Mouse (Mus musculus): ENCODE data around the gene Gramd1b. TPM values are rescaled to one million over a fixed set of nuclear protein-coding genes. Genes with fewer than 3 reads are reported as not detected.

Gramd1b gene
- polyA plus RNA-seq, 1 experiment from 2014 or later = 1.2 TPM

DNA sequence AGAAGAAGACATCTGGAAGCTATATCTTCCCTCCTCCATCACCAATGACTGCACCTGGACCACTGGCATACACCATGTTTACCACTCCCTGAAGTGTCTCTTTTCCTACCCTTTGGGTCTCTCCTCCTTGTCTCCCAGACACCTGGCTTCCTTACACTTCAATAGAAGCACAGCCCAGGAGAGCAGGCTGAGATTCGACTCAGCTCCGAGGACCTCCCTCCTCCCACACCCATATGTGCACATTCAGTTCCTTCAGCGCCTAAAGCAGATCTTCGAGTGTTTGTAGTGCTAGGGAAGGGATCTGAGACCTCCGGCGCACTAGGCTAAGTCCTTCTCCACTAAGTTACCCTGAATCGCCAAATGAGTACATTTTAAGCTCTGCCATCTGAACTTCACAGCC lies 127.4 kb downstream of the Gramd1b start:
- no peak for ATAC-seq
- DNase-seq = no peak
- no peaks in the 10 kb centered on the region for H3K27me3 ChIP-seq (ENCODE audit: insufficient read depth, low read length)
- TF ChIP-seq CTCF (IDR thresholded peaks at IDR 0.05; ENCODE audit: low read depth) (no peak), EP300 (IDR thresholded peaks at IDR 0.05; ENCODE audit: low read depth) (no peak)
- no peaks in the 10 kb centered on the region for H3K36me3 ChIP-seq (replicated peaks; ENCODE audit: insufficient read depth, low read length)
- no peak overlapping the region for H3K27ac ChIP-seq (ENCODE audit: low read depth)
- H3K4me3 ChIP-seq (ENCODE audit: low read depth, low read length) = no peak overlapping the region
- H3K4me1 ChIP-seq (ENCODE audit: insufficient read depth) = no peaks in the 10 kb centered on the region
- H3K4me2 ChIP-seq (ENCODE audit: low read depth, low read length) = no peak overlapping the region
- no peaks in the 10 kb centered on the region for H3K9me3 ChIP-seq (ENCODE audit: low read length)
- no peak overlapping the region for H3K9ac ChIP-seq (replicated peaks)
- WGBS (ENCODE audit: insufficient replicate concordance) = 80% methylated on average over 7 of the region's 7 CpGs

GRCm38 (mm10) chr9:40401818-40402217 lies 129.4 kb downstream of the Gramd1b start:
- WGBS (ENCODE audit: insufficient replicate concordance) = 89% methylated on average over 5 of the region's 5 CpGs
- no peak overlapping the region for H3K4me3 ChIP-seq (ENCODE audit: low read depth, low read length)
- H3K27me3 ChIP-seq (ENCODE audit: insufficient read depth, low read length) = no peaks in the 10 kb centered on the region
- no peak overlapping the region for H3K4me2 ChIP-seq (ENCODE audit: low read depth, low read length)
- TF ChIP-seq CTCF (IDR thresholded peaks at IDR 0.05; ENCODE audit: low read depth) = no peak
- TF ChIP-seq EP300 (IDR thresholded peaks at IDR 0.05; ENCODE audit: low read depth) = no peak
- H3K36me3 ChIP-seq (replicated peaks; ENCODE audit: insufficient read depth, low read length) = no peaks in the 10 kb centered on the region
- no peaks in the 10 kb centered on the region for H3K9me3 ChIP-seq (ENCODE audit: low read length)
- no peak overlapping the region for H3K27ac ChIP-seq (ENCODE audit: low read depth)
- ATAC-seq (no peak), DNase-seq (no peak)
- H3K9ac ChIP-seq (replicated peaks) = no peak overlapping the region
- peaks cover 5% of the 10 kb centered on the region; the same call in 1 of the 2 replicates for H3K4me1 ChIP-seq (ENCODE audit: insufficient read depth)

DNA sequence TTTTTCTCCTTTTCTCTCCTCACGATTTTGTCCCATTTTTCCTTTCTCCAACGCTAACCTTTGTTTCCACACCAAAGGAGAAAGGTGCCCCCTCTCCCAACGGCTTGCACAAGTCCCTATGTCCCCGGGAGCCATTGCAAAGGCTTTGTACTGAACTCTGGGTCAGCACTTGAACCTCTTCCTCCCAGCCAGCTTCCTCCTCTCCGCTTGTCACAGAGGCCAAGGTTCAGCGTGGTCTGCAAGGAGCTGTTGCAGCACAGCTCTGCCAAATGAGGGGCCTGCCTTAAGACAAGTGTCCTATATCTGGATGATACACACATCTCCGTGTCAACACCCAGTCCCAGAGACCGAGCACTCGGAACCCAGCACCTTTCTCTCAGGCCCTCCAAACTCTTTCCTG lies 130.3 kb downstream of the Gramd1b start:
- no peak for DNase-seq
- no peak overlapping the region for H3K4me2 ChIP-seq (ENCODE audit: low read depth, low read length)
- H3K27ac ChIP-seq (ENCODE audit: low read depth) = no peak overlapping the region
- no peak for ATAC-seq
- H3K4me1 ChIP-seq (ENCODE audit: insufficient read depth) = peaks cover 6% of the 10 kb centered on the region; the same call in 1 of the 2 replicates
- H3K36me3 ChIP-seq (replicated peaks; ENCODE audit: insufficient read depth, low read length) = no peaks in the 10 kb centered on the region
- 51% methylated on average over 9 of the region's 9 CpGs for WGBS (ENCODE audit: insufficient replicate concordance)
- no peaks in the 10 kb centered on the region for H3K27me3 ChIP-seq (ENCODE audit: insufficient read depth, low read length)
- H3K4me3 ChIP-seq (ENCODE audit: low read depth, low read length) = no peak overlapping the region
- no peak overlapping the region for H3K9ac ChIP-seq (replicated peaks)
- TF ChIP-seq EP300 (IDR thresholded peaks at IDR 0.05; ENCODE audit: low read depth) (no peak), CTCF (IDR thresholded peaks at IDR 0.05; ENCODE audit: low read depth) (no peak)
- H3K9me3 ChIP-seq (ENCODE audit: low read length) = no peaks in the 10 kb centered on the region

DNA sequence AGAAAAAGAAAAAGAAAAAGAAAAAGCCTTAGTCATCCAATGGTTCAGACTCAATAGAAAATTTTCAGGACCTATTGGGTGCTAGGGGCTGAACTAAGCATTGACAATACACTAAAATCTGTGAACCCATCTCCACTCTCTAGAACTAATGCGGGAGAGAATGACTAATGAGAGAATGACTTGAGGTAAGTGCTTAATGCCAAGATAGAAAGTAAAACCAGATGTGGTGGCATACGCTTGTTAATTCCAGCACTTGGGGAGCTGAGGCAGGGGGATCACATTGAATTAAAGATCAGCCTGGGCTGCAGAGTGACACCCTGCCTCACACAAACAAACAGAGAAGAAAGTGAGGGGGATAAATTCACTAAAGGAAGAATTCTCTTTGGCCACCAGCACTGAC lies 131.0 kb downstream of the Gramd1b start:
- 80% methylated on average over 2 of the region's 2 CpGs for WGBS (ENCODE audit: insufficient replicate concordance)
- Histone ChIP-seq H3K27me3 (ENCODE audit: insufficient read depth, low read length) (no peaks in the 10 kb centered on the region), H3K36me3 (replicated peaks; ENCODE audit: insufficient read depth, low read length) (no peaks in the 10 kb centered on the region), H3K9ac (replicated peaks) (no peak overlapping the region), H3K4me3 (ENCODE audit: low read depth, low read length) (no peak overlapping the region), H3K4me1 (ENCODE audit: insufficient read depth) (peaks cover 6% of the 10 kb centered on the region; the same call in 1 of the 2 replicates), H3K4me2 (ENCODE audit: low read depth, low read length) (no peak overlapping the region), H3K27ac (ENCODE audit: low read depth) (no peak overlapping the region), H3K9me3 (ENCODE audit: low read length) (no peaks in the 10 kb centered on the region)
- DNase-seq (no peak), ATAC-seq (no peak)
- TF ChIP-seq EP300 (IDR thresholded peaks at IDR 0.05; ENCODE audit: low read depth) = no peak
- TF ChIP-seq CTCF (IDR thresholded peaks at IDR 0.05; ENCODE audit: low read depth) = no peak

- Histone ChIP-seq H3K27ac (ENCODE audit: low read depth) (no peak overlapping the region), H3K4me1 (ENCODE audit: insufficient read depth) (peaks cover 6% of the 10 kb centered on the region; the same call in 1 of the 2 replicates), H3K4me3 (ENCODE audit: low read depth, low read length) (no peak overlapping the region), H3K4me2 (ENCODE audit: low read depth, low read length) (no peak overlapping the region), H3K9ac (replicated peaks) (no peak overlapping the region), H3K27me3 (ENCODE audit: insufficient read depth, low read length) (no peaks in the 10 kb centered on the region), H3K9me3 (ENCODE audit: low read length) (no peaks in the 10 kb centered on the region), H3K36me3 (replicated peaks; ENCODE audit: insufficient read depth, low read length) (no peaks in the 10 kb centered on the region)
- DNase-seq (no peak), ATAC-seq (no peak)
- WGBS (ENCODE audit: insufficient replicate concordance) = 80% methylated on average over 6 of the region's 6 CpGs
- TF ChIP-seq CTCF (IDR thresholded peaks at IDR 0.05; ENCODE audit: low read depth) = no peak
- no peak for TF ChIP-seq EP300 (IDR thresholded peaks at IDR 0.05; ENCODE audit: low read depth)
These were observed 131.7 kb downstream of the Gramd1b start for GRCm38 (mm10) chr9:40399359-40399932.

- Histone ChIP-seq H3K36me3 (replicated peaks; ENCODE audit: insufficient read depth, low read length) (no peaks in the 10 kb centered on the region), H3K9ac (replicated peaks) (no peak overlapping the region), H3K4me1 (ENCODE audit: insufficient read depth) (peaks cover 6% of the 10 kb centered on the region; the same call in 1 of the 2 replicates), H3K9me3 (ENCODE audit: low read length) (no peaks in the 10 kb centered on the region), H3K27ac (ENCODE audit: low read depth) (no peak overlapping the region), H3K4me2 (ENCODE audit: low read depth, low read length) (no peak overlapping the region), H3K4me3 (ENCODE audit: low read depth, low read length) (no peak overlapping the region), H3K27me3 (ENCODE audit: insufficient read depth, low read length) (no peaks in the 10 kb centered on the region)
- no peak for DNase-seq
- TF ChIP-seq CTCF (IDR thresholded peaks at IDR 0.05; ENCODE audit: low read depth) = no peak
- TF ChIP-seq EP300 (IDR thresholded peaks at IDR 0.05; ENCODE audit: low read depth) = no peak
- no peak for ATAC-seq
- 69% methylated on average over 7 of the region's 7 CpGs for WGBS (ENCODE audit: insufficient replicate concordance)
These were observed 133.5 kb downstream of the Gramd1b start for GRCm38 (mm10) chr9:40397471-40398245.
